Mouse (Mus musculus) myocyte (in vitro differentiated cells): ENCODE results near the gene Pard3b. TPM values are rescaled to one million over a fixed set of nuclear protein-coding genes. Genes with fewer than 3 reads are reported as not detected.

Experiments
- H3K27me3 ChIP-seq: one replicate; pipeline ENCODE4 v1.6.1; 2011; ENCODE audit not compliant: control insufficient read depth, insufficient read depth, insufficient read length
- H3K36me3 ChIP-seq: one replicate; pipeline ENCODE4 v1.6.1; 2011; ENCODE audit not compliant: control insufficient read depth, insufficient read depth
- H3K4me2 ChIP-seq: one replicate; pipeline ENCODE4 v1.6.1; 2011; ENCODE audit warnings: low read depth, control low read depth
- H3K4me3 ChIP-seq: one replicate; pipeline ENCODE4 v1.5.1; 2011; ENCODE audit warnings: mild to moderate bottlenecking, control low read depth, moderate library complexity
- H3K79me2 ChIP-seq: one replicate; pipeline ENCODE4 v1.6.1; 2011; ENCODE audit not compliant: control insufficient read depth, insufficient read depth
- H3ac ChIP-seq: one replicate; pipeline ENCODE4 v1.6.1; 2011; ENCODE audit not compliant: control insufficient read depth, insufficient read length
- CEBPB ChIP-seq: IDR thresholded peaks from 2 replicates; pipeline ENCODE4 v1.6.1; 2011; ENCODE audit warnings: mild to moderate bottlenecking, moderate library complexity; ENCODE audit not compliant: poor library complexity, insufficient read depth, severe bottlenecking
- E2F4 ChIP-seq: IDR thresholded peaks from one replicate; pipeline ENCODE4 v1.6.1; 2011; ENCODE audit warnings: mild to moderate bottlenecking, control low read depth, moderate library complexity; ENCODE audit not compliant: insufficient read depth
- MAX ChIP-seq: IDR thresholded peaks from one replicate; pipeline ENCODE4 v1.6.1; 2011; ENCODE audit warnings: low read depth, mild to moderate bottlenecking, control low read depth
- MYOD1 ChIP-seq, 3 experiments: IDR thresholded peaks; one replicate each; pipeline ENCODE4 v1.6.1; 2011; ENCODE audit warnings: control low read depth in 2 of 3, low read depth in 2 of 3, mild to moderate bottlenecking in 2 of 3, moderate library complexity in 1 of 3; ENCODE audit not compliant: insufficient read length in 2 of 3, control insufficient read depth in 1 of 3
- MYOG ChIP-seq, 3 experiments: IDR thresholded peaks; one replicate each; pipeline ENCODE4 v1.6.1; 2011; ENCODE audit warnings: control low read depth in 2 of 3, low read depth in 2 of 3, mild to moderate bottlenecking in 2 of 3; ENCODE audit not compliant: insufficient read length in 2 of 3, control insufficient read depth in 1 of 3, insufficient read depth in 1 of 3
- POLR2A ChIP-seq: IDR thresholded peaks from one replicate; pipeline ENCODE4 v1.6.1; 2011; ENCODE audit warnings: low read depth, mild to moderate bottlenecking, control low read depth, moderate library complexity; ENCODE audit not compliant: insufficient read length
- POLR2AphosphoS2 ChIP-seq: IDR thresholded peaks from one replicate; pipeline ENCODE4 v1.6.1; 2011; ENCODE audit warnings: low read depth, control low read depth; ENCODE audit not compliant: insufficient read length
- REST ChIP-seq: IDR thresholded peaks from one replicate; pipeline ENCODE4 v1.6.1; 2011; ENCODE audit warnings: mild to moderate bottlenecking, control low read depth, moderate library complexity; ENCODE audit not compliant: insufficient read depth, insufficient read length
- SRF ChIP-seq: IDR thresholded peaks from one replicate; pipeline ENCODE4 v1.6.1; 2011; ENCODE audit warnings: low read depth; ENCODE audit not compliant: control insufficient read depth, insufficient read length
- TCF12 ChIP-seq: IDR thresholded peaks from one replicate; pipeline ENCODE4 v1.6.1; 2011; ENCODE audit warnings: mild to moderate bottlenecking, control low read depth; ENCODE audit not compliant: poor library complexity, insufficient read depth, severe bottlenecking
- TCF3 ChIP-seq: IDR thresholded peaks from one replicate; pipeline ENCODE4 v1.6.1; 2011; ENCODE audit warnings: low read depth, control low read depth; ENCODE audit not compliant: insufficient read length
- USF1 ChIP-seq: IDR thresholded peaks from one replicate; pipeline ENCODE4 v1.6.1; 2011; ENCODE audit warnings: low read depth, mild to moderate bottlenecking, control low read depth, moderate library complexity
- polyA plus RNA-seq: library from polyadenylated mRNA; unstranded; fragments of >200 nt; fragmentation: generic; extraction: Trizol; gene quantifications from one replicate; pipeline ENCODE4 v1.2.1, GENCODE M21; 2012; ENCODE audit warnings: missing spikeins

The Pard3b gene
- polyA plus RNA-seq, 1 experiment, result 0.17 TPM

DNA sequence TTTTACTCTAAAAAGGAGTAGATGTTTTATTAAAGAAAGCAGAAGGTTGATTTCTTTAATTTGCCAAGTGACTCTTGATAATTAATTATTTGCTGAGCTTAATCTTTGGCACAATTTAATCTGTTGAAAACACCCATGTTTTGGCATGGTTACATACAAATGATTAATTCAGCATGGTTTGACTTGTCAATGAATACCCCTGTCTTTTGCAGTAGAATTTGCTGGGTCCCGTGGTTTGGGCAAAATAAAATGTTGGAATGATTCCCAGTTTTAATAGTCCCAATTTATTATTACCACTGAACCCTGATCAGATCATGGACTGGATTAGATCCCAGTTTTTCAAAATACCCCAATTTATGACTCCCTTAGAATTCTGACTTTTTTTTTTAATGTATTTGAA, 808.2 kb downstream of the Pard3b start:
- TF ChIP-seq REST, result no peak
- no peak for TF ChIP-seq E2F4
- TF ChIP-seq POLR2AphosphoS2, result no peak
- Histone ChIP-seq H3ac (no peak overlapping the region), H3K36me3 (no peaks in the 10 kb centered on the region), H3K4me3 (no peak overlapping the region), H3K79me2 (no peaks in the 10 kb centered on the region), H3K4me2 (no peak overlapping the region), H3K27me3 (no peaks in the 10 kb centered on the region)

DNA sequence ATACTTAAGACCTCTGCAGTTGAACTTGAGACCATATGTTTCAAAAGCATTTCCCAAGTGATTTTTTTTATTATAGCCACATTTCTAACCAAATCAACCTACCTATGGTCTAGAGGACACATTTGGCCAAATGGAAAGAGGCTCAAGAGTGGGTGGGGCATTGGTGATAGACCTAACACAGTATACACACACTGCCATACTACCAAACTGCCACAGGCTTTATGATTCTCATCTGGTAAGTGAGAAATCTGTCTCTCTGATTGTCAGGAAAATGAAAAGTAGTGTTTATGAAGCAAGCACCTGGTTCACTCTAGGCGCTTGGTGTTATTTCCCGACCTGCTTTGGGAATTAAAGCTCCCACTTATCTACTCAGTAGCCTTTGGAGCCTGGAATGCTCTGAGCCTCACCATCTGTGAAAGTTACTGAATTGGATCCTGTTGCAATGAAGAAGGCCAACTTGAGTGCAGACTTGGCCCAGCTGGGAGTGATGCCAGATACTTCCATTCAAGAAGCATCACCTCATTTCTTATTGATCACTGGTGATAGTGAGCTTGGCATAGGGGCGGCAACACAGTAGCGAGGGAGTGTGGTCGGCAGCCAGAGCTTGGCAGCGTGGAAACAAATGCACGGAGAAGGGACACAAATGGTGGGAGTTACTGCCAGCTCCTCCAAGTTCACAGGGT, 810.7 kb downstream of the Pard3b start:
- Histone ChIP-seq H3K4me2 (no peak overlapping the region), H3K4me3 (no peak overlapping the region), H3K79me2 (no peaks in the 10 kb centered on the region), H3ac (no peak overlapping the region), H3K27me3 (no peaks in the 10 kb centered on the region), H3K36me3 (no peaks in the 10 kb centered on the region)
- no peak for TF ChIP-seq USF1
- no peak for TF ChIP-seq E2F4
- TF ChIP-seq MYOG (IDR thresholded peaks at IDR 0.05; ENCODE audit: control insufficient read depth in 1 of 3, insufficient read depth in 1 of 3, insufficient read length in 2 of 3, low read depth in 2 of 3), result no peak
- no peak for TF ChIP-seq TCF3
- no peak for TF ChIP-seq CEBPB
- no peak for TF ChIP-seq SRF

DNA sequence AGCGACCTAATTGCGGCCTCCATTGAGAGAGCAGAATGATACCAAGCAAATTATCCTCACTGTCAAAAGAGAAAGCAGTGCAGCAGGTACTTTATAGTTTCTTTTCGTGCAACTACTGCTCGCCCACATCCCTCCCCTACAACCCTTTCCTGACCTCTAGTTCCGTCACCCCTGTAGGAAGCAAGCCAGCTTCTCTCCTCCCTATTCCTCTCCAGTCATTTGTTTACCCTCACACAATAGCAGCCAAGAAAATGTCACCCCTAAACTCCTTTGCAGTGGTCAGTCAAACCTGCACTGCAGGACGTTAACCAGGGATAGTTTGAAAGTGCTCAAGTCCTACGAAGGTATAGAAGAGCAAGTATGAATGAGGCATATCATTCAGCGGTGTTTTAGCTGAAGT, 826.9 kb downstream of the Pard3b start:
- Histone ChIP-seq H3K4me2 (no peak overlapping the region), H3K36me3 (no peaks in the 10 kb centered on the region), H3K27me3 (no peaks in the 10 kb centered on the region), H3K79me2 (no peaks in the 10 kb centered on the region), H3K4me3 (no peak overlapping the region), H3ac (no peak overlapping the region)
- no peak for TF ChIP-seq CEBPB
- TF ChIP-seq TCF3, result no peak
- TF ChIP-seq TCF12, result no peak
- TF ChIP-seq MYOG (IDR thresholded peaks at IDR 0.05; ENCODE audit: control insufficient read depth in 1 of 3, insufficient read depth in 1 of 3, insufficient read length in 2 of 3, low read depth in 2 of 3), result no peak
- no peak for TF ChIP-seq MYOD1 (IDR thresholded peaks at IDR 0.05; ENCODE audit: control insufficient read depth in 1 of 3, insufficient read length in 2 of 3, low read depth in 2 of 3)
- TF ChIP-seq POLR2A, result no peak
- no peak for TF ChIP-seq USF1
- no peak for TF ChIP-seq POLR2AphosphoS2

DNA sequence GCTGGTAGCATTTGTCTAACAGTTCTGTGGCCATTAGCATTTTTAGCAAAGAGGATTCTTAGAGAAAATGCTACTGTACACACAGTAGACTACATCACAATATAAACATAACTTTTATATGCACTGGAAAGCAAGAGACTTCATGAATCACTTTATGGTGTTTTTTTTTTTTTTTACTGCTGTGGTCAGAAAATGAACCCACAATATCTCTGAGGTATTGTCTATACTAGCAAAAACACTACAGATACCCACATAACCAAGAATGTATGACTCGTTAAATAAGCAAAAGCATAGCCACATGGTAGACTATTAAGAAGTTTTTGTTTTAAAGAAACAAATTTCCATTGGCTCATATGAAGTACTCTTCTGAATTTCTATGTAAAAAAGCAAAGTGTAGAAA, 827.9 kb downstream of the Pard3b start:
- Histone ChIP-seq H3K36me3 (no peaks in the 10 kb centered on the region), H3K4me3 (no peak overlapping the region), H3K79me2 (no peaks in the 10 kb centered on the region), H3K4me2 (peak overlapping the region; percentile 72), H3ac (no peak overlapping the region), H3K27me3 (no peaks in the 10 kb centered on the region)
- no peak for TF ChIP-seq POLR2A
- no peak for TF ChIP-seq MYOG (IDR thresholded peaks at IDR 0.05; ENCODE audit: control insufficient read depth in 1 of 3, insufficient read depth in 1 of 3, insufficient read length in 2 of 3, low read depth in 2 of 3)
- no peak for TF ChIP-seq SRF
- no peak for TF ChIP-seq TCF3
- TF ChIP-seq CEBPB, result no peak
- no peak for TF ChIP-seq TCF12
- no peak for TF ChIP-seq E2F4
- TF ChIP-seq USF1, result no peak
- no peak for TF ChIP-seq REST
- TF ChIP-seq MAX, result no peak
- TF ChIP-seq MYOD1 (IDR thresholded peaks at IDR 0.05; ENCODE audit: control insufficient read depth in 1 of 3, insufficient read length in 2 of 3, low read depth in 2 of 3), result no peak
- no peak for TF ChIP-seq POLR2AphosphoS2

DNA sequence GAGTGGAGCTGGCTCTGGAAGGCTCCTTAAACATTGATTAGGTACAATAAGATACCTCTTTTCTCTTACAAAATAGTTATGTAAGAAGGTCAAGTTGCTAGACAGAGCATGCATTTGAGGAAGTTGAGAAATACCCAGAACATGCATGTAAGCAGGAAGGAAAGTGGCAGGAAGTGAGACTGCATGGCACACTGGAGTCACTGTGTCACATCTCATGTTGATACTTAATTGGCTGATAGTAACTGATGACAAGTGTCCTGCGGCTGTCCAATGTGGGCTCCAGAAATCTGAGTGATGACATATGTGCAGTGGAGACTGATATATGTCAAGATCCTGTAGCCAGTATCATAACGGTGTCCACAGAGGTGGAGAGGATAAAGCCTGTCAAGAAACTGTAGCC, 844.4 kb downstream of the Pard3b start:
- no peaks in the 10 kb centered on the region for H3K36me3 ChIP-seq
- H3ac ChIP-seq, result no peak overlapping the region
- TF ChIP-seq CEBPB (no peak), POLR2AphosphoS2 (no peak), E2F4 (no peak), USF1 (no peak), POLR2A (no peak), MAX (no peak), REST (no peak), TCF3 (no peak), MYOG (IDR thresholded peaks at IDR 0.05; ENCODE audit: control insufficient read depth in 1 of 3, insufficient read depth in 1 of 3, insufficient read length in 2 of 3, low read depth in 2 of 3) (no peak), SRF (no peak), MYOD1 (IDR thresholded peaks at IDR 0.05; ENCODE audit: control insufficient read depth in 1 of 3, insufficient read length in 2 of 3, low read depth in 2 of 3) (no peak), TCF12 (no peak)
- H3K4me3 ChIP-seq, result no peak overlapping the region
- H3K79me2 ChIP-seq, result no peaks in the 10 kb centered on the region
- no peak overlapping the region for H3K4me2 ChIP-seq
- no peaks in the 10 kb centered on the region for H3K27me3 ChIP-seq
